Mouse (Mus musculus) layer of hippocampus, postnatal 25 days (tissue): Measurements from ENCODE around the gene Gm21834. TPM values are rescaled to one million over a fixed set of nuclear protein-coding genes. Genes with fewer than 3 reads are reported as not detected.
A peak's percentile ranks its signal among the peaks of the same experiment; 100 is the strongest.

Source experiments
- DNase-seq, 2 experiments: peaks; one replicate each; pipeline ENCODE4 v3.0.0; 2022; ENCODE audit warnings: mixed read lengths in 2 of 2, low spot score in 1 of 2; ENCODE audit errors: extremely low spot score in 1 of 2
- total RNA-seq, 2 experiments: library from RNA; stranded (reverse); gene quantifications; 2 replicates each; pipeline ENCODE4 v1.2.3; 2021

Gene Gm21834
- not detected for total RNA-seq

GRCm38 (mm10) chr17:57742119-57742518 lies at the start of gene Gm21834:
Gene Gm21834 (minus strand): TSS chr17:57742219.
- no peak for DNase-seq

DNA sequence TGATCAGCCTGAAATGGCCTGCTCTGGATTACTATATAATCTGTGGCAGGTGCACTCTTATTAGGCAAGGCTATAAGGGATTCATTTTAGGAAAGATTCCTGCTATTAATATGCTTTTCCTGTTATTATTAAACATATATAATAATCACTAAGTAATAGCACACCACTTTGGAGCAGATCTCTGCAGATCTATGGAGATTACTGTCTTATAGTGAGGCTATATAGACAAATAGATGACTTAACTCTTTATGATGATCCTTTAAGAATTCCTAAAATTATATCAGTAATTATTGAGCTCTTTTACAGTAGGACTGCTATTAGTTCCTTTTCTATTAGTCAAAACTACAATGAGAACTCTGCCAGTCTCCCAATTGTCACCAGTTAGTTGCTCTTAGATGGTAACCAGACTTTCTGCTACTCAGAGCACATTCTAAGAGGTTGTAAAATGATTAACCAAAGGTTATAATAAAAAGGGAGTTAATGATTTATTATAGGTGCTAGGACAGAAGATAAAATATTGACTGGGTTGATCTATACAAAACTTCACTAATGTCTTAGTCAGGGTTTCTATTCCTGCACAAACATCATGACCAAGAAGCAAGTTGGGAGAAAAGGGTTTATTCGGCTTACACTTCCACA lies 46.3 kb upstream of the Gm21834 start:
- no peak for DNase-seq

GRCm38 (mm10) chr17:57770904-57771303 lies 28.9 kb upstream of the Gm21834 start:
- peak in 1 of 2 experiments; percentile 8 for DNase-seq

GRCm38 (mm10) chr17:57768622-57769610 lies 26.9 kb upstream of the Gm21834 start, which contains the start of gene Cntnap5c:
Gene Cntnap5c (plus strand): TSS chr17:57769570.
- DNase-seq = peak; percentile 14 to 24

- DNase-seq = no peak
Measured at GRCm38 (mm10) chr17:57767306-57767705, 25.3 kb upstream of the Gm21834 start.

- DNase-seq = no peak
Measured at GRCm38 (mm10) chr17:57758033-57758432, 16.0 kb upstream of the Gm21834 start.

- DNase-seq = peak in 1 of 2 experiments; percentile 41
Measured at GRCm38 (mm10) chr17:57694791-57695190, 47.2 kb downstream of the Gm21834 start.

Other genes with a start within 250 kb of the Gm21834 start
- under 1 TPM; 0.07 to 0.12 TPM for gene Vmn2r120, start 196.7 kb downstream of the Gm21834 start, total RNA-seq
- 10 to 100 TPM; 19.6 to 24.7 TPM for gene Cntnap5c, start 27.4 kb upstream of the Gm21834 start, total RNA-seq